Mouse (Mus musculus): ENCODE measurements around the gene Abcf3. TPM values are rescaled to one million over a fixed set of nuclear protein-coding genes. Genes with fewer than 3 reads are reported as not detected.

Gene Abcf3
- 80.9 and 95.7 TPM in 2 replicates for polyA plus RNA-seq (2015; fragmentation: Nextera tagmentation; extraction: Ambion mirVana)

DNA sequence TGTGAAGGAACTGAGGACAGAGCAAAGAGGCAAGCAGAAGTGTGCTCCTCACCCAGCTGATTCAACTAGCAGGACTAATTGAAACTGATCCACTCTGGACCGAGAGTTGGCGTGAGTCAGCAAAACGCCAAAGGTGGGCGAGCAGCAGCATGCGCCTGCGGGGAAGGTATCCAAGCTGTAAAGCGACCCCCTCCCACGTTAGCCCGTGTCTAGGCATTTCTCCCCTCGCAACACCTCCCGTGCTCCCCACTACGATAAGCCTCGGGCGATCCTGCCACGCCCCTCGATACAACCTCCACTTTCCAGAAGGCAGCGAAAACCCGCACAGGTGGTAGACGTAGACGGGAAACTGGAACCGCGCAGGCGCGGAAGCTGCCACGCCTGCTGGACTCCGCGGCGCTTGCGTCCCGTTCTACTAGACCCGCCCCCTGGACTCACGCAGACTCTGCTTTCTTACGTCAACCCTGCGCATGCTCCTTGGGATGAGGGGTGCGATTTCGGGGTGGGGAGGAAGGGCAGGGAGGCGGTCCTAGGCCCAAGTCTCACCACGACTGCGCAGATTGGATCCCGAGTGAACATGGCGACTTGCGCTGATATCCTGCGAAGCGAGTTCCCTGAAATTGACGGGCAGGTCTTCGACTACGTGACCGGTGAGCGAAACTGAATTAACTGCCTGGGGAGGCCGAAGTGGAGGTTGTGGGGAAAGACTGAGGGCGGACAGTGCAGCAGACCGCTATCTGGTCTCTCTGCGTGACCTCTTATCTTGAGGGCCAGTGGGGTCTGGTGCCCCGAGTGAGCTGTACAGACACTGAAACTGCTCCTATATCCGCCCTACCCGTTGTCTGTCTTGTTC lies at the start of gene Abcf3:
Gene Abcf3, plus strand, starts transcription at position 482 of the 853 bp plus-strand sequence.
- peaks cover 19% of the 10 kb centered on the region for H3K4me1 ChIP-seq (ENCODE audit: control insufficient read depth, insufficient read depth, low read length)
- H3K27me3 ChIP-seq (ENCODE audit: control insufficient read depth, insufficient read depth, low read depth, low read length) = no peaks in the 10 kb centered on the region
- H3K4me3 ChIP-seq (ENCODE audit: low read depth, low read length) = peak within 1 kb of the TSS; percentile 80
- H3K4me2 ChIP-seq (ENCODE audit: low read length) = peak within 1 kb of the TSS; percentile 90
- peak within 1 kb of the TSS; percentile 90 for H3K9ac ChIP-seq (ENCODE audit: low read depth, low read length)
- H3K36me3 ChIP-seq (ENCODE audit: control insufficient read depth, insufficient read depth, low read length) = peaks cover 30% of the 10 kb centered on the region
- H3K9me3 ChIP-seq (replicated peaks; ENCODE audit: control insufficient read depth, low read length, poor library complexity, severe bottlenecking) = no peaks in the 10 kb centered on the region
- peak within 1 kb of the TSS; percentile 82 for H3K27ac ChIP-seq (ENCODE audit: low read length)
- under 1% methylated on average over 56 of the region's 56 CpGs for WGBS
- peak; percentile 99 for ATAC-seq

GRCm38 (mm10) chr16:20498677-20499475 lies 49.5 kb upstream of the Abcf3 start, which contains the start of gene Eif2b5:
TSS of gene Eif2b5 (plus strand) at chr16:20498817.
- H3K4me3 ChIP-seq (ENCODE audit: low read depth, low read length) = peak within 1 kb of the TSS; percentile 90
- peak; percentile 96 for ATAC-seq
- peaks cover 18% of the 10 kb centered on the region for H3K4me1 ChIP-seq (ENCODE audit: control insufficient read depth, insufficient read depth, low read length)
- H3K27me3 ChIP-seq (ENCODE audit: control insufficient read depth, insufficient read depth, low read depth, low read length) = no peaks in the 10 kb centered on the region
- H3K9ac ChIP-seq (ENCODE audit: low read depth, low read length) = peak within 1 kb of the TSS; percentile 87
- WGBS = under 1% methylated on average over 49 of the region's 49 CpGs
- H3K36me3 ChIP-seq (ENCODE audit: control insufficient read depth, insufficient read depth, low read length) = peaks cover 29% of the 10 kb centered on the region
- H3K4me2 ChIP-seq (ENCODE audit: low read length) = peak within 1 kb of the TSS; percentile 89
- H3K9me3 ChIP-seq (replicated peaks; ENCODE audit: control insufficient read depth, low read length, poor library complexity, severe bottlenecking) = no peaks in the 10 kb centered on the region
- peak within 1 kb of the TSS; percentile 84 for H3K27ac ChIP-seq (ENCODE audit: low read length)

DNA sequence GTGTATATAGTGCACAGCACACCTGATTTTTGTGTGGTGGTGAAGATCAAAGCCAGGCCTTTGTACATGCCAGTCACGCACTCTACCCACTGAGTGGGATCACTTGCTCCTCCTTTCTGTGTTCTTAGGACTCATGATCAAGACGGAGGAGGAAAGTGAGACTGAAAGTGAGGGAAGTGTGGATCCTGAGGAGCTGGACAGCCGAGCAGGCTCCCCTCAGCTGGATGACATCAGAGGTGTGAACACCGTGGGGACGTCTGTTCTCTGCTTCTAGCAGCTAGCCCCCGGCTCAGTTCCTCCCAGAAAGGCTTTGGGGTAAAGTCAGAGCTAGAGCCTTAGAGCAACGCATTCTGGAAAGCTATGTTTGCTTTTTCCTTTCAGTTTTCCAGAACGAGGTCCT lies 42.4 kb upstream of the Abcf3 start:
- Histone ChIP-seq H3K4me3 (ENCODE audit: low read depth, low read length) (no peak overlapping the region), H3K9me3 (replicated peaks; ENCODE audit: control insufficient read depth, low read length, poor library complexity, severe bottlenecking) (no peaks in the 10 kb centered on the region), H3K27me3 (ENCODE audit: control insufficient read depth, insufficient read depth, low read depth, low read length) (no peaks in the 10 kb centered on the region), H3K4me2 (ENCODE audit: low read length) (no peak overlapping the region), H3K4me1 (ENCODE audit: control insufficient read depth, insufficient read depth, low read length) (no peaks in the 10 kb centered on the region), H3K36me3 (ENCODE audit: control insufficient read depth, insufficient read depth, low read length) (peaks cover 80% of the 10 kb centered on the region), H3K9ac (ENCODE audit: low read depth, low read length) (no peak overlapping the region), H3K27ac (ENCODE audit: low read length) (no peak overlapping the region)
- ATAC-seq = no peak
- 92% methylated on average over 8 of the region's 8 CpGs for WGBS

- H3K9ac ChIP-seq (ENCODE audit: low read depth, low read length) = no peak overlapping the region
- peaks cover 51% of the 10 kb centered on the region for H3K36me3 ChIP-seq (ENCODE audit: control insufficient read depth, insufficient read depth, low read length)
- H3K4me3 ChIP-seq (ENCODE audit: low read depth, low read length) = no peak overlapping the region
- H3K4me1 ChIP-seq (ENCODE audit: control insufficient read depth, insufficient read depth, low read length) = no peaks in the 10 kb centered on the region
- 93% methylated on average over 3 of the region's 3 CpGs for WGBS
- no peaks in the 10 kb centered on the region for H3K27me3 ChIP-seq (ENCODE audit: control insufficient read depth, insufficient read depth, low read depth, low read length)
- H3K4me2 ChIP-seq (ENCODE audit: low read length) = no peak overlapping the region
- H3K27ac ChIP-seq (ENCODE audit: low read length) = no peak overlapping the region
- no peaks in the 10 kb centered on the region for H3K9me3 ChIP-seq (replicated peaks; ENCODE audit: control insufficient read depth, low read length, poor library complexity, severe bottlenecking)
- peak; percentile 43; the same call in 1 of the 2 replicates for ATAC-seq
Observed at GRCm38 (mm10) chr16:20509349-20509748, 39.0 kb upstream of the Abcf3 start.

DNA sequence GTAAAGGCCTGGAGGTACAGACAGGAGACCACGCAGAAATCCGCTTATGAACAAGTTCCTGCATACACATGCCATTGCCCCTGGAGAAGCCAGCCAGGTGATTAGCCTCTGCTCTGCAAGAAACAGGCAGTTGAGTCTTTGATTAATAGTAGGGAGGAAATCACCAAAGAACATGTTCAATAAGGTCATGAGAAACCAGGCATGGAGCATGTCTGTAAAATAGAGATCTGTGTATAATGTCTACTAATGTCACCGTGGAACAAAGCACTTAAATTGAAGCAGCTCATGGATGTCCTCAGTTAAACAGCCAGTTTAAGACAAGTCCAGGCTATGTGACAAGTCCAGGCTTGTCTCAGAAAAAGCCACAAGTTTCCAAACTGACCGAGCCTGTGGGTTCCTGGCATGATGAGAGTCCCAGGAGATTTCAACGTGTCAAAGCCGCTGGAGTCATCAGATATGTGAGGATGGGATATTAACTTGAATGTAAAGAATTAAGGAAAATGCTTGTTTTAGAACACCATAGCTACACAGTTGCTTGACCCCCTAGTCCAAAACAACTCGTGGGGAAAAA lies 37.0 kb upstream of the Abcf3 start:
- no peak for ATAC-seq
- Histone ChIP-seq H3K36me3 (ENCODE audit: control insufficient read depth, insufficient read depth, low read length) (peaks cover 33% of the 10 kb centered on the region), H3K27ac (ENCODE audit: low read length) (no peak overlapping the region), H3K4me1 (ENCODE audit: control insufficient read depth, insufficient read depth, low read length) (peaks cover 4% of the 10 kb centered on the region), H3K27me3 (ENCODE audit: control insufficient read depth, insufficient read depth, low read depth, low read length) (no peaks in the 10 kb centered on the region), H3K4me2 (ENCODE audit: low read length) (no peak overlapping the region), H3K9me3 (replicated peaks; ENCODE audit: control insufficient read depth, low read length, poor library complexity, severe bottlenecking) (no peaks in the 10 kb centered on the region), H3K4me3 (ENCODE audit: low read depth, low read length) (no peak overlapping the region), H3K9ac (ENCODE audit: low read depth, low read length) (no peak overlapping the region)
- 90% methylated on average over 7 of the region's 7 CpGs for WGBS

- H3K4me1 ChIP-seq (ENCODE audit: control insufficient read depth, insufficient read depth, low read length) = peaks cover 26% of the 10 kb centered on the region
- H3K27ac ChIP-seq (ENCODE audit: low read length) = peak overlapping the region; percentile 93
- H3K9me3 ChIP-seq (replicated peaks; ENCODE audit: control insufficient read depth, low read length, poor library complexity, severe bottlenecking) = no peaks in the 10 kb centered on the region
- no peaks in the 10 kb centered on the region for H3K27me3 ChIP-seq (ENCODE audit: control insufficient read depth, insufficient read depth, low read depth, low read length)
- peaks cover 2% of the 10 kb centered on the region for H3K36me3 ChIP-seq (ENCODE audit: control insufficient read depth, insufficient read depth, low read length)
- peak overlapping the region; percentile 85 for H3K4me2 ChIP-seq (ENCODE audit: low read length)
- peak overlapping the region; percentile 98 for H3K9ac ChIP-seq (ENCODE audit: low read depth, low read length)
- ATAC-seq = no peak
- peak overlapping the region; percentile 95 for H3K4me3 ChIP-seq (ENCODE audit: low read depth, low read length)
Observed at GRCm38 (mm10) chr16:20516032-20516431, 32.3 kb upstream of the Abcf3 start.

DNA sequence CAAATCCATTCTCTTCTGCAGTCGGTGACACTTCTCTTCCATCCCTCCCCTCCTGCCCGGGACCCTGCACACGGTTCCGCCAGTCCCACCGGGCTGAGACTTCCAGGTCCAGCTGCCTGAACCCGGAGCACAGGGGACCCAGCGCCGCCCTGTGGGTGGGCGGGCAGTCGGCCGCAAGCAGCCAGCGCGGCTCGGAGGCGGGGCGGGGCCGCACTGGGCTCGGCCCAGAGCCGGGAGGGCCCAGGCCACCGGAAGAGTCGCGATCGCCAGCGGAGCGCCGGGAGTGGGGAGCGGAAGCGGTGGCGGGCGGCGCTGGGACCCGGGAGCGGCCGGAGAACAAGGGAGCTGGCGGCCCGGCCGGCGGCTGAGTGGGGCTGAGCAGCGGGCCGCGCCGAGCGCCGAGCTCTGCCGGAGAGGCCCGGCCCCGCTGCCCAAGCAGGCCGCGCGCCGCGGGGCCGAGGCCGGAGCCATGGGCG lies 31.6 kb upstream of the Abcf3 start, which contains the start of gene Dvl3:
Gene Dvl3, plus strand, starts transcription at position 257 of the 476 bp plus-strand sequence.
- WGBS = under 1% methylated on average over 52 of the region's 55 CpGs

GRCm38 (mm10) chr16:20517216-20517615 lies 31.2 kb upstream of the Abcf3 start:
- H3K27ac ChIP-seq (ENCODE audit: low read length) = peak overlapping the region; percentile 93
- H3K9ac ChIP-seq (ENCODE audit: low read depth, low read length) = peak overlapping the region; percentile 98
- H3K9me3 ChIP-seq (replicated peaks; ENCODE audit: control insufficient read depth, low read length, poor library complexity, severe bottlenecking) = no peaks in the 10 kb centered on the region
- H3K4me2 ChIP-seq (ENCODE audit: low read length) = peak overlapping the region; percentile 85
- no peaks in the 10 kb centered on the region for H3K27me3 ChIP-seq (ENCODE audit: control insufficient read depth, insufficient read depth, low read depth, low read length)
- ATAC-seq = peak; percentile 53
- 1% methylated on average over 26 of the region's 26 CpGs for WGBS
- H3K36me3 ChIP-seq (ENCODE audit: control insufficient read depth, insufficient read depth, low read length) = no peaks in the 10 kb centered on the region
- peak overlapping the region; percentile 95 for H3K4me3 ChIP-seq (ENCODE audit: low read depth, low read length)
- peaks cover 26% of the 10 kb centered on the region for H3K4me1 ChIP-seq (ENCODE audit: control insufficient read depth, insufficient read depth, low read length)

More for the DNA sequence above, 31.6 kb upstream of the Abcf3 start, which contains the start of gene Dvl3:
- H3K27me3 ChIP-seq (ENCODE audit: control insufficient read depth, insufficient read depth, low read depth, low read length) = no peaks in the 10 kb centered on the region
- ATAC-seq = peak; percentile 97
- peak within 1 kb of the TSS; percentile 98 for H3K9ac ChIP-seq (ENCODE audit: low read depth, low read length)
- H3K4me1 ChIP-seq (ENCODE audit: control insufficient read depth, insufficient read depth, low read length) = peaks cover 26% of the 10 kb centered on the region
- H3K9me3 ChIP-seq (replicated peaks; ENCODE audit: control insufficient read depth, low read length, poor library complexity, severe bottlenecking) = no peaks in the 10 kb centered on the region
- peak within 1 kb of the TSS; percentile 95 for H3K4me3 ChIP-seq (ENCODE audit: low read depth, low read length)
- peak within 1 kb of the TSS; percentile 85 for H3K4me2 ChIP-seq (ENCODE audit: low read length)
- no peaks in the 10 kb centered on the region for H3K36me3 ChIP-seq (ENCODE audit: control insufficient read depth, insufficient read depth, low read length)
- peak within 1 kb of the TSS; percentile 93 for H3K27ac ChIP-seq (ENCODE audit: low read length)
